Mouse (Mus musculus) inflammation-experienced regulatory T-cells, adult 6 months (primary cell): ENCODE data around the gene Tac2. TPM values are rescaled to one million over a fixed set of nuclear protein-coding genes. Genes with fewer than 3 reads are reported as not detected.
A peak's percentile ranks its signal among the peaks of the same experiment; 100 is the strongest.

Source experiments
- ATAC-seq: one replicate; pipeline ENCODE4 v1.8.0; 2017
- polyA plus RNA-seq, 3 experiments: library from polyadenylated mRNA; unstranded; fragments of 100-300 nt; shearing (Covaris generic); gene quantifications; one replicate each; pipeline ENCODE4 v1.2.1; 2017

Tac2 gene
- not detected for polyA plus RNA-seq

DNA sequence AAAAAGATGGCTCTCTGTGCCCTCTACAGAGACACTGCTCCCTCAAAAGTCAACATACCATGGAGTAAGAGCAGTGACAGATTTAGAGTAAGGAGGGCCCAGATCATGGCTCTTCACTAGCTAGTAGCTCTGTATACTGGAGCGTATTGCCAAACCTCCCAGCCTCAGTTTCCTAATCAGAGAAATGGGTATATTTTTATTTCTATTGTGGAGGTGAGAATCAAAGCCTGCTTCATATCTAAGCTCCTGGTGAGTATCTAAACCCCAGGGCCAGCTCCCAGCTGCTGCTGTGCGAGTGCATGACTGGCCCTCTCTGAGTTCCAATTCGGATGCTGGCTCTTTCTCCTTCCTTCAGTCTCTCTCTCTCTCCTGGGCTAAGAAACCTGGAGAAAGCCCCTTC lies at the start of gene Tac2:
Tac2 (plus strand) TSS at position 301 of the 400 bp plus-strand sequence.
- no peak for ATAC-seq

DNA sequence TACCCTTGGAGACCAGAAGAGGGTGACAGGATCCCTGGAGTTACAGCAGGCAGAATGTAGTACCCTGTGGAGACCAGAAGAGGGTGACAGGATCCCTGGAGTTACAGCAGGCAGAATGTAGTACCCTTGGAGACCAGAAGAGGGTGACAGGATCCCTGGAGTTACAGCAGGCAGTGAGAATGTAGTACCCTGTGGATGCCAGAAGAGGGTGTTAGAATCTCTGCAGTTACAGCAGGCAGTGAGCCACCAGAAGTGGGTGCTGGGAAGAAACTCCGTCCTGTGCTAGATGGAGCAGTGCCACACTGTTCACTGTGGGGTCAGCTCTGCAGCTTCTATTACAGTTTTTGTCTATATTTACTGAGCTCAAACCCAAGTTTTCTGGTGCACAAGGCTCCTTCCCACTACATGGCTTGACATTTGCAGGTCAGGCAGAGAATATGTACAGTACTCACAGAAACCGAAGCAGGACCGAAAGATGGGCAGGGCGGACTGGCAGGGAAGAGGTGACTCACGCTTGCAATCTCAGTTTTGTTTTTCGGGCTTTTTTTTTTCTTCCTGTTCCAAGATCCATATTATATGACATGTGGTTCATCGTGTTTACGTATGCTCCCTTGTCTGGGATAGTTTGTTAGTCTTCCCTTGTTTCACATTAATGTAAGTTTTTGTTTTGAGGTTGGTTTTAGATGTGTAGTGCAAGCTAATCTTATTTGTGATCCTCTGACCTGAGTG lies 49.3 kb upstream of the Tac2 start:
- ATAC-seq, result peak; percentile 37

DNA sequence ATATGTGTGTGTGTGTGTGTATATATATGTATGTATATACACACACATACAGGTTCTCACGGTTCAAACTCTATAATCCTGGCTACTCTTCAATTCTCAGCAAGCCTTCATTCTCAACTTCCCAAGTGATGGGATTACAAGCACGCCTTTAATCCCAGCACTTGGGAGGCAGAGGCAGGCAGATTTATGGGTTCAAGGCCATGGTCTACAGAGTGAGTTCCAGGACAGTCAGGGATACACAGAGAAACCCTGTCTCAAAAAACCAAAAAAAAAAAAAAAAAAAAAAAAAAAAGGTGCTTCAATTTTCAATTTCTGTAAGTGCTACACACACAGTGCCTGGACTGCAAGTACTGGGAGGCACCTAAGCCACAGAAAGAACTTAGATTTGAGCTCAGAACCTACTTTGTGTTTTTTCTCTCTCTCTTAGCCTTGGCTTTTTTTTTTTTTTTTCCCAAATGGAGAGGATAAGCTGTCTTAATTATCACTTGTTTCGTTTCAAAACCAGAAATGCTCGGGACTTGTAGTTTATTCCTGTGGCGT lies 48.3 kb upstream of the Tac2 start:
- no peak for ATAC-seq

DNA sequence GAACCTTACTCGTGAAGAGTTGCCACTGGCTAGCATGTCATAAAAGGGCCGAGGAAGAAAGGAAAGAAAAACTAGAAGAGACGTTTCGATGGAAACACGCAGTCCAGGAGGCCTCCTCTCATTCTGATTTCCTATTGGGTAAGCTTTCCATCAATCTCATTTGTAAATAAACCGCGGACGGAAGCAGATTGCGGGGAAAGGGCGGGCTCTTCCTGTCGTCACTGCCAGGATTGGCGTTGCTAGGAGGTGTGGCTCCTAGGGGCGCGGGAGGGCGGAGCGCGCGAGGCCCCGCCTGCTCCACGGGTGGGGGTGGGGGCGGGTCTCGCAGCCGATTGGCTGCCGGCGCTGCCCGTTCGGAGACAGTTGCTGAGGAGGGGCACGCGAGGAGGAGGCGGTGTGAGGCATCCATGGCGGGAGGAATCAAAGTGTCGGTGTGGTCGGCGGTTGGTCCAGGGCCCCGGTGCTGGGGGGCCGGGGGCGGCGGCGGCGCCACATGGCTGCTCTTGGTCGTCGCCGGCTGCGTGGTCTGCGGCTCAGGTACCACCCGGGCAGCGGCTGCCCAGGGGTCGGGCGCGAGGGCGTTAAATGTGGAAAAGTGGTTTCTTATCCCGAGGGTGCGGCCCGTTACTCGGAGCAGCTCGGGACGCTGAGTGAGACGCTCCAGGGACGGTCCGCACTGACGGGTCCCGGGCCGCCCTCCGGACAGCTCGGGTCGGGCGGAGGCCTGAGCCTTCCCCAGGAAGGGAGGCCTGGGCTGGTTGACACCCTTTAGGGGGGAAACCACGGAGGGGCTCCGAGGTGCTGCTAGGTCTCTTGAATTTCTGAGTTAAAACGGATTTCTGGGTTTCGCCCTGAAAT lies 47.4 kb upstream of the Tac2 start:
- peak; percentile 93 for ATAC-seq

DNA sequence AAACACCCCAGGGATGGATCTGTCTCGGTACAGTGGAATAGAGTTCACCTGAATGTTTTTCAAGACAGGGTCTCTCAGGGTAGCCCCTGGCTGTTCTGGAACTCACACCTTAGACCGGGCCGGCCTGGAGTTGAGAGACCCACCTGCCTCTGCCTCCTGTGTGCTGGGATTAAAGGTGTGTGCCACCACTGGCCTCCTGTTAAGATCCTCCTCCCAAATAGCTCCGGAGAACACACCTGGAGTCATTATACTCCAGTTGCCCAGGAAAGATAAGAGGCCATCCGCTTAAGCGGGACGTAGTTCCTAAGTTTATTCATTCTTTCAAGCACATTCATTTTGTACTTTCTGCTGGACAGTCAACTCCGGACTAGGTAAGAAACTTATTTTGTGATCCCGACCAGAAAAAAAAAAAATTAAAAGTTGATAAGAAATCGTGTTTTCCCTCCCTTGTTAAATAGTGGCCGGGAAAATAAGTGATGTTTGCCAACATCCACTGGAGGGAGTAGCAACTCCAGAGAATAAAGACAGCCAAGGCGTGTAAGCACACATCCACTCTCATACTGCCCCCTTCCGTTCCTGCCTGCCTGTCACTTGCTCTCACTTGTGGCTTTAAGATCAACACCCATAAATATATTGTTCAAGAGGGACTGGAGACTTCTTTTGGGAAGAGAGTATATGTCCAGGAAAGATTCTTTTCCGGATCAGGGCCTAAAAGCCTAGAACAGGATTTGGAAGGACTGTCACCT lies 46.5 kb upstream of the Tac2 start:
- peak; percentile 29 for ATAC-seq

DNA sequence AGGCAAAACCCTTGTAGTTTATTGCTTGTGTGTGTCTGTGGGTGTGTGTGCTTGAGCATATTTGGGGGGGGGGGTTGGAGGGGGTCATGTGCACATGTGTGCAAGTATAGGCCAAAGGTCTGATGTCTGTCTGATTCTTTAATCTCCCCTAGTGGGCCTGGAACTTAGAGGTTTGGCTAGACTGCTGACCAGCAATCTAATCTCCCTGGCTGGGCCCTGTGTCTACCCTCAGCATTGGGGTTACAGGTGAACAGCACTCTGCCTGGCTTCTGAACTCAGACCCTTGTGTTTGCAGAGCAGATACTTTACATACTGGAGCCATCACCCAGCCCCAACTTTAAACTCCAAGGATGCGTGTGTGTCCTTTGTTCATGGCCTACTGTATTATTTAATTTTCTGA lies 45.1 kb upstream of the Tac2 start:
- no peak for ATAC-seq

DNA sequence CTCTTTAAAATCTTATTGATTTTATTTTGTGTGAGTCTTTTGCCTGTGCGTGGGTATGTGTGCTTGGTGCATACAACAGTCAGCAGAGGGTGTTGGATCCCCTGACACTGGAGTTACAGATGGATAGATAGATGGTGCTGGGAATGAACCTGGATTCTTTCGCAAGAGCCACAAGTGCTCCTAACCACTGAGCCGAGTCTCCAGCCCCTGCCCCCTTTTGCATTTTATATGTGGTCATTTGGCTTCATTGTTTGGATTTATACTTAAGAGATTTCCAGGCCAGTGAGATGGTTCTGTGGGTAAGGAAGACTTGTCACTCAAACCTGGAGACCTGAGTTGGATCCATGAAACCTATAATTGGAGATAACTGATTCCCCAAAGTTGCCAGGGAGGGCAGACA lies 44.4 kb upstream of the Tac2 start:
- no peak for ATAC-seq

DNA sequence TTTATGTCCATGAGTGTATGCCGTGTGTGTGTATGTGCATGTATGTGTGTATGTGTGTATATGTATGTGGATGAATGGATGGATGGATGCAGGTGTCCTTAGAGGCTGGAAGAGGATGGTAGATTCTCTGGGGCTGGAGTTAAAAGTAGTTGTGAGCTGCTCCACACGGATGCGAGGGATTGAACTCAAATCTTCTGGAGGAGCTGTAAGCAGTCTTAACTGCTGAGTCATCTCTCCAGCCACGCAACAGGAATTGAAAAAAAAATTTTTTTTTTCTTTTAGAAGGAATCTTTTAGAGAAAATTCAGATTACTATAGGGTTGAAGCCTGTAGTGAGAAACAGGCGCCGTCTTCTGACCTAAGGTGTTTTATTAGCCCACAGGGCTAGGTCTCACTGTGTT lies 41.4 kb upstream of the Tac2 start:
- no peak for ATAC-seq

DNA sequence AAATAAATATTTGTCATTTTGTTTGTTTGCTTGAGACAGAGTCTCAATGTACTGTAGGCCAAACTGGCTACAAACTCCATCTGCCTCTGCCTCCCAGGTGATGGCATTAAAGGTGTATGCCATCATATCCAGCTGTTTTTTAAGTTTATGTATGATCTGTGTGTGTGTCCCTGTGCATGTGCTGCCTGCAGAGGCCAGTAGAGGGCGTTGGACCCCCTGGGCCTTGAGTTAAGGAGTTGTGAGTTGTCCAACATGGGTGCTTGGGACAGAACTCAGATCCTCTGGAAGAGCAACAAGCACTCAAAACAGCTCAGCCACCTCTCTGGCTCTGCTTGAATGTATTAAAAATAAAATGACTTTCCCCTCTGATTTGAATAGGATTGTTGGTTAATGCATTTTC lies 33.2 kb upstream of the Tac2 start:
- ATAC-seq, result no peak

DNA sequence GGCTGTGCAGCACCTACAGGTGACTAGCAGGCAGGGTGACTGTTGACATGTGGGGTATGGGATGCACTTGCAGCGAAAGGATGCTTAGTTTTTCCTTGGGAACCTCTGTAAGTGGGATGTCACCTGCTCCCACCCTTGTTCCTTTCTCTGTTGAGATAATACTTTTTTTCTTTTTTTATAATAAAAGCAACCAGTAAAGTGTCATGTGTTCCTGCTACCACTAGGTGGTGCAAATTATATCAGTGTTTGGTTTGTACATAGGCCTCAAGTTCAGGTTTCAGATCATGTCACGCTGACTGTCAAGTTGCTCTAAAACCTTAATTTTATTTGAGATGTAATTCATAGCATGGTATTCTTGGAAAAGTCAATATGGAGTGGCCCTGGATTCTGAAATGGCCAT lies 29.6 kb upstream of the Tac2 start:
- no peak for ATAC-seq

DNA sequence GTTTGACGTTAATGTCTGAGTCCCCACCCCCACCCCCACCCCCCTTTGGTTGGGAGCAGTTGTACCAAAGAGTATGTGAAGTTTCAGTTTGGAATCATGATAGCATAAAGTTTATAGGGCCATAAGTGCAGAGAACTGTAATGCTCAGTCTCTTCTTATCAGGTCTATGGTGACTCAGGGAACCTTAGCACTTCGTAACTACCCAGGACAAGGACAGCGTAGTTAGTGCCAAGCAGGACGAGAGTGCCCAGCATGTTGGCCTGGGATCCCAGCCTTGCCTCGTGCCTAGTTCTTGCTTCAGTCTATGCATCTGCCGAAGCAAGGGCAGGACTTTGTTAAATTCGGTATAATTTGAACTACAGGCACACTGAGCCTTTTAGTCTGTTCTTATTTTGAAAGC lies 28.5 kb upstream of the Tac2 start:
- ATAC-seq, result no peak

DNA sequence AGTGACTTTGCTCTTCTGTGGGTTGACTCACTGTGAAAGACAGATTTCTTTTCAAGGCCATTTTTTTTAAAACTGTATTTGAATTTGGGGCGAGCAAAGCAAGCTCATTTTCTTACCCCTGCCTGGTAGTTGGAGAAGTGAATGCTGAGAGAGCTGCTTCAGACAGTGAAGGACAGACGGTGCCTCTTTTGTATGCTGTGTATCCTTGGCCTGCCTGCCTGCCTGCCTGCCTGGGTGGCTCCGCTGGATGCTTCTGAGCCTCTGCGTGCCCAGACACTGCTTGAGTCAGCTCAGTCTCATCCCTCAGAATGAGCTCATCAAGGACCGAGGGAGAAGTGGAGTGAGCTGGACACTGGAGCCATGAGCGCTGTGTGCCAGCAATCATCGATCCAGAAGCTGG lies 25.3 kb upstream of the Tac2 start:
- ATAC-seq, result no peak

DNA sequence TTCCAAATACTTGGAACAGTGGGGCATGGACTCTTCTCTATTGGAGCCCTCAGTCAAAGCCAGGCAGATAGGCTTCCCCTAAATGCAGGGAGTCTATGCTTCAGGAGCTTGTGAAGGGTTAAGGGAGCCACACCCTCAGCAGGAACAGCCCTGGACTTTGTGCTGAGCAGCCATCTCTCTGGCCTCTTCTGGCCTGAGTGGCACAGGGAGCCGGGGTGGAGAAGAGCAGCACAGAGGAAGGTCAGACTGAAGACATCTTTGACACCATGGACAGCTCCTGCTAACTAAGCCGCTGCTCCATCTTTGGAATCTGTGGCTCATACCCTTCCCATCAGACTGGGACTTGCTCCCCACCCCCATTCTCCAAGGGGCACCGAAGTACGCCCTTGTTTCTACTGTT lies 21.0 kb upstream of the Tac2 start:
- ATAC-seq, result no peak

DNA sequence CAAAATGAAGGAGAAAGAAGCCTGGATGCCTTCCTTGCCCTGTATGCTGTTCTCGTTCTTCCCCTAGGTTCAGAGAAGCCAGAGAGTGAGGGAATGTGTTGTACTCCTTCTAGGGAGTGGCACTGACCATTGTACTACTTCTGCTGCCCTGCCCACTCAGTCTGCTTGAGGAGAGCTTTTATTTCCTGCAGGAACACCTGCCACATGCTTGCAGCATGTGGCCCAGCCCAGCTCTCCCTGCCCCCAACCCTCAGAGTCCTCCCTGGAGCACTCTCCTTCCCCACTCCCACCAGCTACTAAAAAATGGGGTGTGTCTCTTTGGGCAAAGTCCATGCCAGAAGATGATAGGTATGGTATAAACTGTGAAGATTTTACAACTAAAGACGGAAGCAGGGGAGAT lies 20.0 kb upstream of the Tac2 start:
- ATAC-seq, result no peak

DNA sequence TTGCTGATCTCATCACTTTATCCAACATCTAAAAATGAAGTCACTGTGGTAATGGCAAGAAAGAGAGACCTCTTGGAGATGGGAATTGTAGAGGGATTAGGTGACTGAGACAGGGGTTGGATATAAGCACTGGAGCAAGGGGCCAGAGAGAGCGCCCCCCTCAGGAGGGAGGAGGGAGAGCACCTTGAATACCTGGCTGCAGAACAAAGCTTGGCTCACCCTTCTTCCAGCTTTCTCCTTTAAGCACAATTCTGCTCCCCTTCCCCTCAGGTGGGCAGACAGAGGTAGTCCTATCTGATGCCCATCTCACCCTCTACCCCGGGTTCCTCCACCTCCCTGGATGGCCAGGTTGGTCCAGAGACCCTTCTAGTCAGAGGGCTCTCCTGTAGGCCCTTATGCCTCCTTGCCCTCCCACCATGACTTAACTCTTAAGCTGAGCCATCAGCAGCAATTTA lies 19.5 kb upstream of the Tac2 start, which contains the start of gene Myo1a:
Myo1a (plus strand) TSS at position 405 of the 455 bp plus-strand sequence.
- ATAC-seq, result no peak

DNA sequence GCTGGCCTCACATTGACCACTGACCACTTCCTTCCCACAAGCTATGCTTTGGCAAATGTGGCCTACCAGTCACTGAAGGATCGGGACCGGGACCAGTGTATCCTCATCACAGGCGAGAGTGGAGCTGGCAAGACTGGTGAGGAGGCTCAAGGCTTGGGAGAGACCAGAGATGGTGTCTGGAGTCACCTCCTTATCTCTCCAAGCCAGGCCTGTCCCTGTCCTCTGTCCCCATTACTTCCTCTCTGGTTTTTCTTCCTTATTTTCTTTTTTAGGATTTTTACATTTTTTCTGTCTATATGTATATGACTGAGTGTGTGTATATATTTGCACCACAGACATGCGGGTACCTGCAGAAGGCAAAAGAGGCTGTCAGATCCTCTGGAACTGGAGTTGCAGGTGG lies 18.5 kb upstream of the Tac2 start:
- no peak for ATAC-seq

DNA sequence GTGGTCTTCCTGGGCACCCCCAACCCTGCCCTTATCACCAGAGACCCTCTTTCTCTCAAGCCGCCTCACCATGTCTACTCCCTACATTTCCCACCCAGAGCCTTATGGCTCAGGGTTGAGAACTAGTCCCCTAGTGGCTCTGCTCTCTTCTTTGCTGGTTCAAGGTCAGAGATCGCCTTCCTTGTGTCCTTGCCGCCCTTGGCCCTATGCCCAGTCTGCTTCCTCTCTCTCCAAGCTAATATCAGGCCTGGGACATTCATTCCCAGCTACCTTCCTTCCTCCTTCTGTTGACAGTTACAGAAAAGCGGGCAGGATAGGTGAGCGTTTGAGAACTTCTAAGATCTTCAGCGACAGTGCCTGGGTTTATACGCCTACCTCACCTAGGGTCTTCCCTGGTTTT lies 16.6 kb upstream of the Tac2 start:
- ATAC-seq, result no peak

DNA sequence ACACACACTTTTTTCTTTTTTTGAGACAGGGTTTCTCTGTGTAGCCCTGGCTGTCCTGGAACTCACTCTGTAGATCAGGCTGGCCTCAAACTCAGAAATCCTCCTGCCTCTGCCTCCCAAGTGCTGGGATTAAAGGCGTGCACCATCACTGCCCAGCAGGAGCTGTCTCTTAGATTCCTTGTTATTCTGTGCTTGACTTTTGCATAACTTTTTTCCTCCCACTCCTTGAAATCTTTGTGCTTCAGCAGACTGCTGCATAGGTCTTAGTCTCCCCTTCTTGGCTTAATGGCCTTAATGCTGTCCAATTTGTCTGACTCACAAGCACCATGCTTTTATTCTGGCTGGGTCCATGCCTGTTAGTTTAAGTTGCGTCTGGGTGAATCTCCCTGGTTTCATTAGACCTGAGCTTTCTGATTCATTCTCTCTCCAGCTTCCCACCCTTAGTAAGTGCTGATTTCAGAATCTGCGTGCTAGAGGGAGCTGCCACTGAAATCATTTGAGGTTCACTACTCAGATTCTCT lies 15.4 kb upstream of the Tac2 start:
- no peak for ATAC-seq

DNA sequence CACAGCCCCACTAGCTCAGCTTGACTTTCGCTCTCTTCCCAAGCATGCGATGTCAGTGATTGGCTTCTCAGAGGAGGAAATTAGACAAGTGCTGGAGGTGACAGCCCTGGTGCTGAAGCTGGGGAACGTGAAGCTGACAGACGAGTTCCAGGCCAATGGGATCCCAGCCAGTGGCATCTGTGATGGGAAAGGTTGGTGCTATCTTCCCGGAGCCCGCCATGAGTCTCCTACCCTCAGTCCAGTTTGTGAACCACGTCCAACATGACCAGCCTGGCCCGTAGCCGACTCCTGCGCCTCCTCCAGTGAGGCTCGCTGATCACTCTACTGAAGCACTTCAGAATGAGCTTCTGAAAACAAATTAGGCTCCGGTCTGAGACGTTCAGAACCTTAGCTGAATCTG lies 13.9 kb upstream of the Tac2 start:
- ATAC-seq, result no peak

DNA sequence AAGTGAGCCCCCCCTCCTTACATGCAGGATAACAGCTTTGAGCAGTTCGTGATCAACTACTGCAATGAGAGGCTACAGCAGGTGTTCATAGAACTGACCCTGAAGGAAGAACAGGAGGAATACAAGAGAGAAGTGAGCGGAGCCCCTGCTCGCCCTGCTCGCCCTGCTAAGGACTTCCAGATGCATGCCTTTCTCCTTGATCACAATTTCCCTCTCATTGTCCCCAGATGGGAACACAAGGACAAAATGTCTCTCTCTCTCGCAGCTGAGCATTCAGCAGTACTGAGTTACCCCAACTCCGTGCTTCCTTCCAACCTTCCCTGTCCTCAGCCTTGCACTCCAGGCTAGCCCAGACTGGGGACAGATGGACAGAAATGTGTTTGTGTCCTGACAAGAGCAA lies 11.5 kb upstream of the Tac2 start:
- ATAC-seq, result no peak

DNA sequence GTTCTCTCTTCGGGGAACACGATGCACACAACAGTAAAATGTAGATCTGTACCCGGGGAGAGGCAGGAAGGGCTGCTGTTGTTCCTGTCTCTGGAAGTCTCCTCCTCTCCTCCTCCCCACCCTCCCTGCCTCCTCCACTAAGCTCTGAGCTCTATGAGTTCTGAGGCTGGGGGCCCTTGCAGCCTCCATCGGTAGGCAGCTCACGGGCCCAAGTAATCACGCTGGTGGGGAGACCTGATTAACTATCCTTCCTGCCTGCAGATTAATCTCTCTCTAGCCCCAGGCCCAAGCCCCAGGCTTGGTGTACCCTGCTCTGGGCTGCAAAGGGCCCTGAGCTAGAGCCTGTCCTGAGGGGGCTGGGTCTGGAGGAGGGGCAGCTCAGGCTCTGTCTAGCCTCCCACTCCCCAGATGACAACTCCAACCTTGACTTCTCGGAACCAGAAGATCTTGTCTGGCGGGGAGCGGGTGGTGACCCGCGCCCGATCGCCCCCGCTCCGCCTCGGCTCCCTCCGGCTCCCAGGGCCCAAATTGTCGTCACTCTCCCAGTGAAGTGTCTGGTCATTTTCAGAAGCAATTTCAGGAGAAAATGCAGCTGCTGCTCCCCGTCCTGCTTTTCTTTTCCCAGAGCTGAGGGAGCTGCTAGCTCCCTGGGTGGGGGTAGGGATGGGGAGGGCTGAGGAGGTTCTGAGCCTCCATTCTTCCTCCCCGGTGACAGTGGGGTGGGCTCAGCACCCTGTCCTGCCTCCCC lies 2.4 kb upstream of the Tac2 start:
- no peak for ATAC-seq

DNA sequence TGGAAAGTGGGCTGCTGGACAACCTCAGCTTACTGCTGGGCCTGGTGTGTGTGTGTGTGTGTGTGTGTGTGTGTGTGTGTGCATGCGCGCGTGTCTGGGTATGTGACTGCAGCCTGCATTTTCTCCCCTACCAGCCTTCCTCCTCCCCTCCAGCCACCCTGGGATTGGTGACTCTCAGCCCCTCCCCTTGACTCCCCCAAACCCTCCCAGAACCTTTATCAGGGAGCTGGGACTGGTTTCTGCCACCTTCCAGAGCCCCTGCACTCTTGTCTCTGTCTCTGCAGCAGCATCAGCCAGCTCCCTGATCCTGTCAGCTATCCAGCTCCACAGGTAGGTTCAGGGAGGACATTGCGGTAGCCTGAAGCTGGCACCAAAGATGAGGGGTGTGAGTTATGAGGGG lies 858 bp downstream of the Tac2 start:
- no peak for ATAC-seq
